Comparison of ENCODE assay signal across 8 mouse cellular contexts in the genomic region with DNA sequence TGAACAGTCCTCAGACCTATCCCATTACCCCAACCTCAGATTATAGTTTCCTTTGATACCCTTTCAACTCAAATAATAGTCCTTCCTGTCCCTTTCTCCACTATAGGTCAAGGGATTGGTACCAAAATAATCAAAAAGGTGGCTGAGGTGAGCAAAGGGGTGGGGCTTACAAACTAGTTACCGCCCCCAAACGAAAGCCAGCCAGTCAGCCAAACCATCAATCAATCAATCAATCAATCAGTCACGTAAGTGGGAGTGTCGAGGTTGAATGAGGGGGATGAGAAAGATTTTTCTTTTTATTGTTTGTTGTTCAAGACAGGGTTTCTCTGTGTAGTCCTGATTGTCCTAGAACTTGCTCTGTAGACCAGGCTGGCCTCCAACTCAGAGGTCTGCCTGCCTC. TPM values are rescaled to one million over a fixed set of nuclear protein-coding genes. Genes with fewer than 3 reads are reported as not detected.
DNase-seq lines count a peak whose midpoint lies in the region; ATAC-seq and TF ChIP-seq lines count a peak whose summit lies in the region.

No protein-coding gene starts in this region.

- peak; percentile 27 for DNase-seq in cerebellum, adult 9-11 months
- DNase-seq in cerebellum, adult 18-20 months, result no peak
- no peak for DNase-seq in hindbrain, embryonic 10.5 days (ENCODE audit: low spot score)
- no peak for DNase-seq in spleen, postnatal 4 days (ENCODE audit: low spot score in 2 of 2)
- DNase-seq in embryo, embryonic 11 days, result no peak
- no peak for DNase-seq in urinary bladder, adult 2 months (ENCODE audit: low spot score)

- H3K27ac ChIP-seq in hindbrain, embryonic 10.5 days, result peak overlapping the region; percentile 94; the same call in 1 of the 2 replicates
- H3K27ac ChIP-seq in liver, embryonic 16.5 days (ENCODE audit: low read length), result no peak overlapping the region

- TF ChIP-seq CTCF in E14TG2a.4 (conservative IDR thresholded peaks at IDR 0.05; ENCODE audit: low read length), result no peak

- no peaks in the 10 kb centered on the region for H3K9me3 ChIP-seq in E14TG2a.4 (ENCODE audit: low read length)
- no peaks in the 10 kb centered on the region for H3K9me3 ChIP-seq in hindbrain, embryonic 10.5 days
- H3K9me3 ChIP-seq in liver, embryonic 16.5 days (replicated peaks; ENCODE audit: control insufficient read depth, low read length), result no peaks in the 10 kb centered on the region

- H3K36me3 ChIP-seq in E14TG2a.4 (ENCODE audit: insufficient read depth, low read length), result no peaks in the 10 kb centered on the region
- no peaks in the 10 kb centered on the region for H3K36me3 ChIP-seq in hindbrain, embryonic 10.5 days
- no peaks in the 10 kb centered on the region for H3K36me3 ChIP-seq in liver, embryonic 16.5 days (ENCODE audit: control insufficient read depth, insufficient read depth)

- WGBS in hindbrain, embryonic 10.5 days, result 65% methylated on average over 4 of the region's 4 CpGs
- WGBS in liver, embryonic 16.5 days (ENCODE audit: insufficient replicate concordance), result 55% methylated on average over 4 of the region's 4 CpGs

- H3K27me3 ChIP-seq in E14TG2a.4 (ENCODE audit: insufficient read depth, low read length), result peaks cover 4% of the 10 kb centered on the region
- H3K27me3 ChIP-seq in hindbrain, embryonic 10.5 days (ENCODE audit: insufficient read depth, poor library complexity, severe bottlenecking), result no peaks in the 10 kb centered on the region
- H3K27me3 ChIP-seq in liver, embryonic 16.5 days (ENCODE audit: control insufficient read depth, insufficient read depth, low read depth, low read length), result no peaks in the 10 kb centered on the region

- peaks cover 28% of the 10 kb centered on the region for H3K4me1 ChIP-seq in E14TG2a.4 (replicated peaks; ENCODE audit: low read depth, low read length)
- peaks cover 22% of the 10 kb centered on the region for H3K4me1 ChIP-seq in hindbrain, embryonic 10.5 days (replicated peaks)
- H3K4me1 ChIP-seq in liver, embryonic 16.5 days (ENCODE audit: control insufficient read depth, low read depth, low read length), result peaks cover 27% of the 10 kb centered on the region

- peak overlapping the region; percentile 80 for H3K4me2 ChIP-seq in liver, embryonic 16.5 days (ENCODE audit: low read depth, low read length)

- peak overlapping the region; percentile 73 for H3K4me3 ChIP-seq in E14TG2a.4 (replicated peaks; ENCODE audit: low read length)
- H3K4me3 ChIP-seq in hindbrain, embryonic 10.5 days, result peak overlapping the region; percentile 64; the same call in 1 of the 2 replicates
- H3K4me3 ChIP-seq in liver, embryonic 16.5 days (ENCODE audit: low read depth, low read length), result no peak overlapping the region

- ATAC-seq in liver, embryonic 16.5 days (ENCODE audit: low read depth), result no peak

- H3K9ac ChIP-seq in liver, embryonic 16.5 days (ENCODE audit: low read depth, low read length), result no peak overlapping the region

RNA-seq across cellular contexts. Expression of gene Sat2, which starts 1.2 kb away (rescaled TPM):
- 15.4 and 24.5 TPM in 2 replicates for polyA plus RNA-seq in hindbrain, embryonic 10.5 days (2016; fragmentation: Nextera tagmentation; extraction: Ambion mirVana)
- 10.4 and 11.5 TPM in 2 replicates for polyA plus RNA-seq in liver, embryonic 16.5 days (2015; fragmentation: Nextera tagmentation; extraction: Ambion mirVana)
- polyA plus RNA-seq in urinary bladder, adult 2 months (2012; rRNA removed), result 18.4 and 19.5 TPM in 2 replicates

RNA-seq across cellular contexts. Expression of gene Shbg, which starts 5.3 kb away (rescaled TPM):
- not detected in 2 replicates for polyA plus RNA-seq in hindbrain, embryonic 10.5 days (2016; fragmentation: Nextera tagmentation; extraction: Ambion mirVana)
- 26.2 and 27.9 TPM in 2 replicates for polyA plus RNA-seq in liver, embryonic 16.5 days (2015; fragmentation: Nextera tagmentation; extraction: Ambion mirVana)
- not detected in 2 replicates for polyA plus RNA-seq in urinary bladder, adult 2 months (2012; rRNA removed)

RNA-seq across cellular contexts. Expression of gene Fxr2, which starts 9.8 kb away (rescaled TPM):
- polyA plus RNA-seq in hindbrain, embryonic 10.5 days (2016; fragmentation: Nextera tagmentation; extraction: Ambion mirVana), result 37.9 and 47.4 TPM in 2 replicates
- polyA plus RNA-seq in liver, embryonic 16.5 days (2015; fragmentation: Nextera tagmentation; extraction: Ambion mirVana), result 7.0 and 8.1 TPM in 2 replicates
- 74.8 and 85.8 TPM in 2 replicates for polyA plus RNA-seq in urinary bladder, adult 2 months (2012; rRNA removed)

RNA-seq across cellular contexts. Expression of gene Atp1b2, which starts 17.3 kb away (rescaled TPM):
- polyA plus RNA-seq in hindbrain, embryonic 10.5 days (2016; fragmentation: Nextera tagmentation; extraction: Ambion mirVana), result 7.5 and 7.8 TPM in 2 replicates
- 11.2 and 12.6 TPM in 2 replicates for polyA plus RNA-seq in liver, embryonic 16.5 days (2015; fragmentation: Nextera tagmentation; extraction: Ambion mirVana)
- polyA plus RNA-seq in urinary bladder, adult 2 months (2012; rRNA removed), result 23.5 and 46.2 TPM in 2 replicates

RNA-seq across cellular contexts. Expression of gene Sox15, which starts 32.1 kb away (rescaled TPM):
- 0.37 TPM in 1 of 2 replicates, not detected in the other for polyA plus RNA-seq in hindbrain, embryonic 10.5 days (2016; fragmentation: Nextera tagmentation; extraction: Ambion mirVana)
- 0.11 TPM in 1 of 2 replicates, not detected in the other for polyA plus RNA-seq in liver, embryonic 16.5 days (2015; fragmentation: Nextera tagmentation; extraction: Ambion mirVana)
- 33.7 and 43.5 TPM in 2 replicates for polyA plus RNA-seq in urinary bladder, adult 2 months (2012; rRNA removed)

Comparison
In these comparisons a context has a peak if more than half of its experiments do, and no peak if none do; other contexts are left out.
1. RNA of gene Shbg, which starts 5.3 kb away (polyA plus RNA-seq): 26.2 to 27.9 TPM in liver, embryonic 16.5 days; not detected in hindbrain, embryonic 10.5 days and not detected in urinary bladder, adult 2 months; every median in the first group is over 10 times any median in the second.